Mouse (Mus musculus): ENCODE results near the gene Pnn. TPM values are rescaled to one million over a fixed set of nuclear protein-coding genes. Genes with fewer than 3 reads are reported as not detected.

Gene Pnn
- polyA plus RNA-seq, 1 experiment: 7.6 TPM

GRCm38 (mm10) chr12:59068791-59069190 lies 2.1 kb downstream of the Pnn start:
- Histone ChIP-seq H3ac (ENCODE audit: control insufficient read depth, insufficient read length) (no peak overlapping the region), H3K36me3 (ENCODE audit: control insufficient read depth, insufficient read depth) (peaks cover 55% of the 10 kb centered on the region), H3K27me3 (ENCODE audit: control insufficient read depth, insufficient read depth, insufficient read length) (no peaks in the 10 kb centered on the region), H3K4me2 (ENCODE audit: low read depth) (no peak overlapping the region), H3K79me2 (ENCODE audit: control insufficient read depth, insufficient read depth) (peaks cover 25% of the 10 kb centered on the region), H3K4me3 (no peak overlapping the region)
- no peak for TF ChIP-seq MYOD1 (IDR thresholded peaks at IDR 0.05; ENCODE audit: control insufficient read depth in 1 of 3, insufficient read length in 2 of 3, low read depth in 2 of 3)
- TF ChIP-seq REST (IDR thresholded peaks at IDR 0.05; ENCODE audit: insufficient read depth, insufficient read length): no peak
- TF ChIP-seq E2F4 (IDR thresholded peaks at IDR 0.05; ENCODE audit: insufficient read depth): no peak
- no peak for TF ChIP-seq POLR2A (IDR thresholded peaks at IDR 0.05; ENCODE audit: insufficient read length, low read depth)
- no peak for TF ChIP-seq MAX (IDR thresholded peaks at IDR 0.05; ENCODE audit: low read depth)
- TF ChIP-seq POLR2AphosphoS2 (IDR thresholded peaks at IDR 0.05; ENCODE audit: insufficient read length, low read depth): no peak
- TF ChIP-seq TCF12 (IDR thresholded peaks at IDR 0.05; ENCODE audit: insufficient read depth, poor library complexity, severe bottlenecking): no peak
- TF ChIP-seq TCF3 (IDR thresholded peaks at IDR 0.05; ENCODE audit: insufficient read length, low read depth): no peak
- TF ChIP-seq SRF (IDR thresholded peaks at IDR 0.05; ENCODE audit: control insufficient read depth, insufficient read length, low read depth): no peak
- TF ChIP-seq CEBPB (IDR thresholded peaks at IDR 0.05; ENCODE audit: insufficient read depth, poor library complexity, severe bottlenecking): no peak
- TF ChIP-seq MYOG (IDR thresholded peaks at IDR 0.05; ENCODE audit: control insufficient read depth in 1 of 3, insufficient read depth in 1 of 3, insufficient read length in 2 of 3, low read depth in 2 of 3): no peak
- no peak for TF ChIP-seq USF1 (IDR thresholded peaks at IDR 0.05; ENCODE audit: low read depth)

GRCm38 (mm10) chr12:59072286-59072685 lies 5.6 kb downstream of the Pnn start:
- Histone ChIP-seq H3K4me2 (ENCODE audit: low read depth) (no peak overlapping the region), H3K4me3 (no peak overlapping the region), H3K79me2 (ENCODE audit: control insufficient read depth, insufficient read depth) (peaks cover 20% of the 10 kb centered on the region), H3K27me3 (ENCODE audit: control insufficient read depth, insufficient read depth, insufficient read length) (no peaks in the 10 kb centered on the region), H3K36me3 (ENCODE audit: control insufficient read depth, insufficient read depth) (peaks cover 61% of the 10 kb centered on the region), H3ac (ENCODE audit: control insufficient read depth, insufficient read length) (no peak overlapping the region)
- TF ChIP-seq USF1 (IDR thresholded peaks at IDR 0.05; ENCODE audit: low read depth): no peak
- TF ChIP-seq MYOD1 (IDR thresholded peaks at IDR 0.05; ENCODE audit: control insufficient read depth in 1 of 3, insufficient read length in 2 of 3, low read depth in 2 of 3): no peak
- TF ChIP-seq TCF3 (IDR thresholded peaks at IDR 0.05; ENCODE audit: insufficient read length, low read depth): no peak
- TF ChIP-seq E2F4 (IDR thresholded peaks at IDR 0.05; ENCODE audit: insufficient read depth): no peak
- no peak for TF ChIP-seq POLR2AphosphoS2 (IDR thresholded peaks at IDR 0.05; ENCODE audit: insufficient read length, low read depth)
- TF ChIP-seq REST (IDR thresholded peaks at IDR 0.05; ENCODE audit: insufficient read depth, insufficient read length): no peak
- no peak for TF ChIP-seq MAX (IDR thresholded peaks at IDR 0.05; ENCODE audit: low read depth)
- TF ChIP-seq POLR2A (IDR thresholded peaks at IDR 0.05; ENCODE audit: insufficient read length, low read depth): no peak
- no peak for TF ChIP-seq SRF (IDR thresholded peaks at IDR 0.05; ENCODE audit: control insufficient read depth, insufficient read length, low read depth)
- no peak for TF ChIP-seq TCF12 (IDR thresholded peaks at IDR 0.05; ENCODE audit: insufficient read depth, poor library complexity, severe bottlenecking)
- TF ChIP-seq MYOG (IDR thresholded peaks at IDR 0.05; ENCODE audit: control insufficient read depth in 1 of 3, insufficient read depth in 1 of 3, insufficient read length in 2 of 3, low read depth in 2 of 3): no peak
- TF ChIP-seq CEBPB (IDR thresholded peaks at IDR 0.05; ENCODE audit: insufficient read depth, poor library complexity, severe bottlenecking): no peak

GRCm38 (mm10) chr12:59074052-59074451 lies 7.4 kb downstream of the Pnn start:
- TF ChIP-seq POLR2AphosphoS2 (IDR thresholded peaks at IDR 0.05; ENCODE audit: insufficient read length, low read depth) (no peak), MYOD1 (IDR thresholded peaks at IDR 0.05; ENCODE audit: control insufficient read depth in 1 of 3, insufficient read length in 2 of 3, low read depth in 2 of 3) (no peak), MAX (IDR thresholded peaks at IDR 0.05; ENCODE audit: low read depth) (no peak), POLR2A (IDR thresholded peaks at IDR 0.05; ENCODE audit: insufficient read length, low read depth) (no peak)
- Histone ChIP-seq H3K27me3 (ENCODE audit: control insufficient read depth, insufficient read depth, insufficient read length) (no peaks in the 10 kb centered on the region), H3K4me3 (no peak overlapping the region), H3ac (ENCODE audit: control insufficient read depth, insufficient read length) (no peak overlapping the region), H3K4me2 (ENCODE audit: low read depth) (no peak overlapping the region), H3K79me2 (ENCODE audit: control insufficient read depth, insufficient read depth) (peaks cover 2% of the 10 kb centered on the region), H3K36me3 (ENCODE audit: control insufficient read depth, insufficient read depth) (peaks cover 50% of the 10 kb centered on the region)

GRCm38 (mm10) chr12:59076996-59077395 lies 10.3 kb downstream of the Pnn start:
- Histone ChIP-seq H3K4me3 (no peak overlapping the region), H3K79me2 (ENCODE audit: control insufficient read depth, insufficient read depth) (no peaks in the 10 kb centered on the region), H3K36me3 (ENCODE audit: control insufficient read depth, insufficient read depth) (peaks cover 22% of the 10 kb centered on the region), H3ac (ENCODE audit: control insufficient read depth, insufficient read length) (no peak overlapping the region), H3K27me3 (ENCODE audit: control insufficient read depth, insufficient read depth, insufficient read length) (no peaks in the 10 kb centered on the region), H3K4me2 (ENCODE audit: low read depth) (no peak overlapping the region)
- TF ChIP-seq POLR2AphosphoS2 (IDR thresholded peaks at IDR 0.05; ENCODE audit: insufficient read length, low read depth) (no peak), USF1 (IDR thresholded peaks at IDR 0.05; ENCODE audit: low read depth) (no peak), POLR2A (IDR thresholded peaks at IDR 0.05; ENCODE audit: insufficient read length, low read depth) (no peak), TCF3 (IDR thresholded peaks at IDR 0.05; ENCODE audit: insufficient read length, low read depth) (no peak), E2F4 (IDR thresholded peaks at IDR 0.05; ENCODE audit: insufficient read depth) (no peak), REST (IDR thresholded peaks at IDR 0.05; ENCODE audit: insufficient read depth, insufficient read length) (no peak), SRF (IDR thresholded peaks at IDR 0.05; ENCODE audit: control insufficient read depth, insufficient read length, low read depth) (no peak), CEBPB (IDR thresholded peaks at IDR 0.05; ENCODE audit: insufficient read depth, poor library complexity, severe bottlenecking) (no peak), MYOG (IDR thresholded peaks at IDR 0.05; ENCODE audit: control insufficient read depth in 1 of 3, insufficient read depth in 1 of 3, insufficient read length in 2 of 3, low read depth in 2 of 3) (no peak), MYOD1 (IDR thresholded peaks at IDR 0.05; ENCODE audit: control insufficient read depth in 1 of 3, insufficient read length in 2 of 3, low read depth in 2 of 3) (no peak), TCF12 (IDR thresholded peaks at IDR 0.05; ENCODE audit: insufficient read depth, poor library complexity, severe bottlenecking) (no peak), MAX (IDR thresholded peaks at IDR 0.05; ENCODE audit: low read depth) (no peak)

- no peak for TF ChIP-seq SRF (IDR thresholded peaks at IDR 0.05; ENCODE audit: control insufficient read depth, insufficient read length, low read depth)
- TF ChIP-seq TCF12 (IDR thresholded peaks at IDR 0.05; ENCODE audit: insufficient read depth, poor library complexity, severe bottlenecking): no peak
- no peak for TF ChIP-seq REST (IDR thresholded peaks at IDR 0.05; ENCODE audit: insufficient read depth, insufficient read length)
- no peak for TF ChIP-seq USF1 (IDR thresholded peaks at IDR 0.05; ENCODE audit: low read depth)
- no peak for TF ChIP-seq MYOD1 (IDR thresholded peaks at IDR 0.05; ENCODE audit: control insufficient read depth in 1 of 3, insufficient read length in 2 of 3, low read depth in 2 of 3)
- TF ChIP-seq POLR2A (IDR thresholded peaks at IDR 0.05; ENCODE audit: insufficient read length, low read depth): no peak
- TF ChIP-seq POLR2AphosphoS2 (IDR thresholded peaks at IDR 0.05; ENCODE audit: insufficient read length, low read depth): no peak
- no peak for TF ChIP-seq E2F4 (IDR thresholded peaks at IDR 0.05; ENCODE audit: insufficient read depth)
- no peak for TF ChIP-seq MYOG (IDR thresholded peaks at IDR 0.05; ENCODE audit: control insufficient read depth in 1 of 3, insufficient read depth in 1 of 3, insufficient read length in 2 of 3, low read depth in 2 of 3)
- TF ChIP-seq CEBPB (IDR thresholded peaks at IDR 0.05; ENCODE audit: insufficient read depth, poor library complexity, severe bottlenecking): no peak
- TF ChIP-seq MAX (IDR thresholded peaks at IDR 0.05; ENCODE audit: low read depth): no peak
- Histone ChIP-seq H3K4me3 (no peak overlapping the region), H3K79me2 (ENCODE audit: control insufficient read depth, insufficient read depth) (no peaks in the 10 kb centered on the region)
Observed at GRCm38 (mm10) chr12:59077883-59078282, 11.2 kb downstream of the Pnn start.

More at GRCm38 (mm10) chr12:59077883-59078282, 11.2 kb downstream of the Pnn start:
- peaks cover 13% of the 10 kb centered on the region for H3K36me3 ChIP-seq (ENCODE audit: control insufficient read depth, insufficient read depth)
- no peak overlapping the region for H3ac ChIP-seq (ENCODE audit: control insufficient read depth, insufficient read length)
- no peak overlapping the region for H3K4me2 ChIP-seq (ENCODE audit: low read depth)
- H3K27me3 ChIP-seq (ENCODE audit: control insufficient read depth, insufficient read depth, insufficient read length): no peaks in the 10 kb centered on the region

Measured in myocyte (in vitro differentiated cells).